Mouse (Mus musculus) spleen, adult 2 months (tissue): ENCODE results near the gene Ier5l.

Source experiments
- CTCF ChIP-seq: fragments of 200-500 bp; IDR thresholded peaks from 2 replicates; pipeline ENCODE4 v1.5.1; 2011; ENCODE audit warnings: mild to moderate bottlenecking, inconsistent platforms; ENCODE audit not compliant: insufficient read depth, insufficient read length, insufficient replicate concordance; ENCODE audit errors: extremely low read depth
- POLR2A ChIP-seq: fragments of 200-500 bp; IDR thresholded peaks from 2 replicates; pipeline ENCODE4 v1.6.1; 2011; ENCODE audit warnings: low read depth, low read length, inconsistent platforms

GRCm38 (mm10) chr2:30440211-30440700 lies 33.8 kb downstream of the Ier5l start:
- no peak for TF ChIP-seq POLR2A
- TF ChIP-seq CTCF: no peak
